In genomic region chrY:43772246-43772645, GRCm38 (mm10) we compare ENCODE assay signal across 8 mouse cellular contexts.
DNase-seq lines count a peak whose midpoint lies in the region; TF ChIP-seq lines count a peak whose summit lies in the region.
"Not testable (repeated sequence)": the region's sequence is repeated elsewhere in the genome, so short reads cannot be mapped to it uniquely, and the experiment has no call there.

No protein-coding gene starts in this region.

- not testable (repeated sequence) for H3K4me3 ChIP-seq in heart, adult 2 months

- not testable (repeated sequence) for H3K9ac ChIP-seq in heart, adult 2 months (ENCODE audit: low read depth, low read length)

- not testable (repeated sequence) for H3K4me1 ChIP-seq in heart, adult 2 months (ENCODE audit: control insufficient read depth, insufficient read depth, low read length)

- not testable (repeated sequence) for H3K27me3 ChIP-seq in heart, adult 2 months (ENCODE audit: control insufficient read depth, insufficient read depth, low read length)

- not testable (repeated sequence) for H3K36me3 ChIP-seq in heart, adult 2 months (ENCODE audit: control insufficient read depth, insufficient read depth, low read length)

- not testable (repeated sequence) for H3K79me2 ChIP-seq in heart, adult 2 months (replicated peaks; ENCODE audit: control insufficient read depth, insufficient read depth, low read length)

- not testable (repeated sequence) for H3K27ac ChIP-seq in heart, adult 2 months

- not testable (repeated sequence) for TF ChIP-seq POLR2A in heart, adult 2 months (IDR thresholded peaks at IDR 0.05; ENCODE audit: insufficient read depth, low read depth, low read length)

- WGBS in heart, adult 2 months = 86% methylated on average over 14 of the region's 16 CpGs

- not testable (repeated sequence) for TF ChIP-seq CTCF in heart, adult 2 months (IDR thresholded peaks at IDR 0.05)

- peak; percentile 1 for DNase-seq in adrenal gland, adult 8-10 months
- peak; percentile 0 to 16 for DNase-seq in cerebellum, postnatal 4 days (ENCODE audit: low spot score in 2 of 2)
- DNase-seq in heart, adult 2 months = peak; percentile 0 to 13
- peak; percentile 3 for DNase-seq in kidney, adult 9 months
- peak; percentile 3 to 5 for DNase-seq in left cerebral cortex, adult 8-10 months (ENCODE audit: low spot score in 2 of 2)
- DNase-seq in monocyte, adult 2 months (ENCODE audit: low read depth in 1 of 2, low spot score in 2 of 2) = peak; percentile 1 to 2
- peak; percentile 11 to 52 for DNase-seq in spleen, postnatal 4 days (ENCODE audit: low spot score in 2 of 2)
- peak; percentile 0 for DNase-seq in urinary bladder, postnatal 36 days (ENCODE audit: low spot score in 2 of 2)

- intact Hi-C loops in heart, adult 2 months (cut with DNase I) = not testable (repeated sequence)

- not testable (repeated sequence) for TF ChIP-seq EP300 in heart, adult 2 months (IDR thresholded peaks at IDR 0.05; ENCODE audit: insufficient read depth, low read depth, low read length)
